Mouse (Mus musculus): ENCODE measurements at regions not wholly inside any gene's neighbourhood (a gene's known extent, or its start where the extent isn't known, plus 50 kb on each side); places are given as distances from the start of the nearest gene placed in this dataset.
A peak's percentile ranks its signal among the peaks of the same experiment; 100 is the strongest.

DNA sequence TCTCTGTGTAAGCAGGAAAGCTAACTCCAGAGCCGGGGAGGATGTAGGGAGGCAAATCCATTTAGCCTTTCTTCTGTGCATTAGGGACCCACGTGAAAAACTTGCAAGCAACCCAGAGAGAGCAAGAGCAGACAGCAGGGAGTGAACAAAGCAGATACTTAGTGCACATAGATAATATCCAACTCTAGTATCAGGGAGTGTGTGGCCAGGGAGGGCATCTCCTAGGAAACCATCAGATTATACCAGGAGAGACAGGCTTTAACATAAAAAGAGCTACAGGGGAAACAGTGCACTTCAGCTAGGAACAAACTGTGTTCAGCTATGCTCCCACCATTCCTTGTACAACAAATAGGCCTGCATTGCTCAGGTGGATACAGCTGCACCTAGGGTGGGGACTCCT lies 230.7 kb upstream of the Apob start:
- peaks cover 16% of the 10 kb centered on the region; the same call in 1 of the 2 replicates for H3K4me1 ChIP-seq (ENCODE audit: control insufficient read depth, insufficient read depth, low read length)
- H3K36me3 ChIP-seq (ENCODE audit: control insufficient read depth, insufficient read depth, low read length) = no peaks in the 10 kb centered on the region
- H3K27ac ChIP-seq (ENCODE audit: low read depth, low read length) = no peak overlapping the region
- H3K27me3 ChIP-seq (ENCODE audit: control insufficient read depth, insufficient read depth, low read length) = no peaks in the 10 kb centered on the region
- no peak overlapping the region for H3K4me2 ChIP-seq
- ATAC-seq (ENCODE audit: low FRiP score) = no peak
- H3K9me3 ChIP-seq (ENCODE audit: control insufficient read depth, low read length) = no peaks in the 10 kb centered on the region
- DNase-seq (ENCODE audit: low spot score, missing footprints) = no peak
- WGBS = 12% methylated on average over 2 of the region's 2 CpGs
- no peak overlapping the region for H3K9ac ChIP-seq (ENCODE audit: low read length)
- no peak overlapping the region for H3K4me3 ChIP-seq (ENCODE audit: low read depth, low read length)

DNA sequence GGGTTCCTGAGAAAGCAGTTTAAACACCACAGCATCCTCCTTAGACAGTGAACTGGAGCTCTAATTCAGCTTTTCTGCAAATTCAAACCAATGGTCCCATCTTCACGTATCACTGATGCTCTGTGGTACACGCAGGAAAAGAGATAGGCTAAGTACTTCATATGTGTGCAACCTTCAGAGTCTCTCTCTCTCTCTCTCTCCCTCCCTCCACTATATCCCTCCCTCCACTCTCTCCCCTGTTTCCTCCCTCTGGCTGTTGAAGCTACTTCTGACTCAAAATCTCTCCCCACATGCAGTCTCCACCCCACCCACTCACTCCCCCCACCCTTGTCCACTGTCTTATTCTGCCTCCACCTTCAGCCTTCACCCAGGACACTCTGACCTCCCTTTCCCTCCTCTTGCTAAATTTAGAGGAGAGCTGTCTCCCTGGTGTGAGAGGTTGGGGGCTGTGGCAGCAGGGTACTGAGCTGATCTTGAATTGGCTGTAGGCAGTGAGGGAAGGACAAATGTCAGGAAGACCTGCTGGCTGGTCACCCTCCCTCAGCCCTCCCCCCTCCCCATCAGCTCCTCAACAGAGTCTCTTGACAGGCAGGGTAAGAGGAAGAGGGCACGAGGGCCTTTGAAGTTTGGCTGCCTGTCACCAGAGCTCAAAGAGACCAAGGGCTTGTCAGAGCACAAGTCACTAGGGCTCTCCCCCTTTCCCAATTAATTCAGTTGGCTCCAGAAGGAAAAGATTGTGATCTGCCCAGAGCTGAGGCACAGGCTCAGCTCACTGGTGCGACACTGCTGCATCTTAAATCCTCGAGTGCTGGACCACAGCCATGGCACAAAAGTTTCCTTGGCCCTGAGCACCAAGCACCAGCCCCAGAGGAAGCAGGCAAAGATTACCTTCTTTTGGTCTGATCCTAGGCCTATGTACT lies 227.9 kb upstream of the Apob start:
- DNase-seq (ENCODE audit: low spot score, missing footprints) (peak; percentile 82), ATAC-seq (ENCODE audit: low FRiP score) (peak; percentile 89)
- H3K4me1 ChIP-seq (ENCODE audit: control insufficient read depth, insufficient read depth, low read length) = peaks cover 16% of the 10 kb centered on the region; the same call in 1 of the 2 replicates
- H3K9ac ChIP-seq (ENCODE audit: low read length) = no peak overlapping the region
- no peak overlapping the region for H3K4me3 ChIP-seq (ENCODE audit: low read depth, low read length)
- H3K36me3 ChIP-seq (ENCODE audit: control insufficient read depth, insufficient read depth, low read length) = no peaks in the 10 kb centered on the region
- no peaks in the 10 kb centered on the region for H3K9me3 ChIP-seq (ENCODE audit: control insufficient read depth, low read length)
- WGBS = 25% methylated on average over 5 of the region's 5 CpGs
- no peaks in the 10 kb centered on the region for H3K27me3 ChIP-seq (ENCODE audit: control insufficient read depth, insufficient read depth, low read length)
- H3K27ac ChIP-seq (ENCODE audit: low read depth, low read length) = no peak overlapping the region; the same call in 1 of the 2 replicates
- no peak overlapping the region for H3K4me2 ChIP-seq

DNA sequence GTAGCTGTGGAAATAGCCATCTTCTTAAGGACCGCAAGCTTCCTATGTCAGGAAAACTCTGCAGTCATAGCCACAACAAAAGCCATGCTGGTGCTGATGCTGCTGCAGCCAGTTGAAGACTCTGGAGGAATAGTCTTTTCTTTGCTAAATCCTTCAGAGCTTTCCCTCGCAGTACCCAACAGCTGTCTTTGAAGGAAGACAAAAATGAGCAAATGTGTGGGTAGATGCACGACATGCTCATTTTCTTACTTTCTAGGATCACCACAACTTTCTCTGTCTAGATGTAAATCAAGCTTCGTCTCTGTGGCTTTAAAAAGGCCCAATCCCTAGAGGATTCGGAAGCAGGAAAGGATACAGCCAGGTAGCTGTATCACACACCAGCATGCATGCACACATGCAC lies 222.6 kb upstream of the Apob start:
- no peaks in the 10 kb centered on the region for H3K36me3 ChIP-seq (ENCODE audit: control insufficient read depth, insufficient read depth, low read length)
- DNase-seq (ENCODE audit: low spot score, missing footprints) = no peak
- H3K4me3 ChIP-seq (ENCODE audit: low read depth, low read length) = no peak overlapping the region
- no peak overlapping the region for H3K4me2 ChIP-seq
- H3K4me1 ChIP-seq (ENCODE audit: control insufficient read depth, insufficient read depth, low read length) = peaks cover 3% of the 10 kb centered on the region; the same call in 1 of the 2 replicates
- WGBS = 86% methylated on average over 5 of the region's 5 CpGs
- no peak for ATAC-seq (ENCODE audit: low FRiP score)
- H3K27me3 ChIP-seq (ENCODE audit: control insufficient read depth, insufficient read depth, low read length) = no peaks in the 10 kb centered on the region
- H3K9me3 ChIP-seq (ENCODE audit: control insufficient read depth, low read length) = no peaks in the 10 kb centered on the region
- H3K27ac ChIP-seq (ENCODE audit: low read depth, low read length) = no peak overlapping the region
- H3K9ac ChIP-seq (ENCODE audit: low read length) = no peak overlapping the region

DNA sequence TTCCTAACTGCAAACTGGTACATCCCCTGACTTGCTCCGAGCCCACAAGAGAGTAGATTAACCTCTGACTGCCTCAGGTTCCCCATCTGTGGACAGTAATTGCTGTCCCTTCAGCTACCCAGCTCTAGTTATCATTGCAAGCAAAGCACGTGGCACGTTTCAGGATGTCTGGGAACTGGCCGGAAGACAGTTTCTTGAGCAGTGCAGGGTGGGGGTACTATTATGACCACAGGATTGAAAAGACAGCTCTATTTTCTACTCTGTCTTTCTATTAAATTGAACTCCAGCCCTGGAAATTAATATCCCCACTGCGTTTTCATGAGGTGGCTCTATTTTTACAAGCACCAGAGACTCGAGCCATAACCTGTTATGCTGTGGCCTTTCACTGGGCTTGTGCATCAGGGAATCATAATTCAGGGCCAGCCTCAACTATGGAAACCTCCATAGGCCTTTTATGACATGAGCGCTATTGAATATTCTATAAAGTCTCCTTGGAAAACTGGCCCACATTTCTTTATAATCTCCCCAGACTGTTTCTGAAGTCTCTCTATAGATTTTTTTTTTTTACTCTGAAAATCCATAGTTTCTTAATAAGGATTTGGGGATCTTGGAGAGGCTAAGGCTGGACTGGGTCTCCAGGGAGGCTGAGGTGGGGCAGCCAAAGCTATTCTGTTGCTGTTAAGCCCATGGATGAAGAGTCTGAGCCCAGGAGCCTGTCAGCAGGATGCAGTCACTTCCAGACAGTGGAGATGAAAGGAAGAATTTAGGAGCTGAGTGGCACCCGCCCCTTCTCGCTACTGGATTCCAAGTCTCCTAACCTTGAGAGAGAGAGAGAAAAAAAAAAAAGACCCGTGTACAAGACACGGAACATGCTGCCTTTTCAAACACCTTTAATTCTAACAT lies 212.4 kb upstream of the Apob start:
- H3K27ac ChIP-seq (ENCODE audit: low read depth, low read length) = no peak overlapping the region
- no peaks in the 10 kb centered on the region for H3K27me3 ChIP-seq (ENCODE audit: control insufficient read depth, insufficient read depth, low read length)
- H3K9me3 ChIP-seq (ENCODE audit: control insufficient read depth, low read length) = no peaks in the 10 kb centered on the region
- no peaks in the 10 kb centered on the region for H3K36me3 ChIP-seq (ENCODE audit: control insufficient read depth, insufficient read depth, low read length)
- H3K4me3 ChIP-seq (ENCODE audit: low read depth, low read length) = no peak overlapping the region
- ATAC-seq (ENCODE audit: low FRiP score) (no peak), DNase-seq (ENCODE audit: low spot score, missing footprints) (peak; percentile 71)
- 68% methylated on average over 11 of the region's 11 CpGs for WGBS
- H3K4me1 ChIP-seq (ENCODE audit: control insufficient read depth, insufficient read depth, low read length) = no peaks in the 10 kb centered on the region
- H3K4me2 ChIP-seq = no peak overlapping the region
- no peak overlapping the region for H3K9ac ChIP-seq (ENCODE audit: low read length)

DNA sequence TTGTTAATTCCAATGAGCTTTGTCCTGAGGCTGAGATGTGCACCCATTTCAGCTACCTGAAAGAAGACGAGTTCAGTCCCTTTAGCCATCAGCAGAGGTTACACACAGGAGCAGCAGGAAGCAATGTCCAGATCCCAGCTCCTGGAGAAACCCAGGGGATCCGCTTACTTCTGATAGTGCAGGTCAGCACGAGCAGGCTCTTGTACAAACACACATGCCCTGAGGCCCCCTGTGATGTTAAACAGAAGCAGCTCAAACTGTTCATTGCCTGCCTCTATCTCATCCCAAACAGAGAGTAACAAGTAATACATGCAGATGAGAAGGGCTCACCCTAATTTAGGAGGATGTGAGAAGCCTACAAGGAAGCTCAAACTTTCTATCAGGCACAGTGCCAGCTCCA lies 203.3 kb upstream of the Apob start:
- no peak overlapping the region for H3K4me3 ChIP-seq (ENCODE audit: low read depth, low read length)
- ATAC-seq (ENCODE audit: low FRiP score) (no peak), DNase-seq (ENCODE audit: low spot score, missing footprints) (no peak)
- H3K36me3 ChIP-seq (ENCODE audit: control insufficient read depth, insufficient read depth, low read length) = no peaks in the 10 kb centered on the region
- H3K9me3 ChIP-seq (ENCODE audit: control insufficient read depth, low read length) = no peaks in the 10 kb centered on the region
- 70% methylated on average over 3 of the region's 3 CpGs for WGBS
- H3K27ac ChIP-seq (ENCODE audit: low read depth, low read length) = no peak overlapping the region
- no peaks in the 10 kb centered on the region for H3K27me3 ChIP-seq (ENCODE audit: control insufficient read depth, insufficient read depth, low read length)
- no peaks in the 10 kb centered on the region; the same call in 1 of the 2 replicates for H3K4me1 ChIP-seq (ENCODE audit: control insufficient read depth, insufficient read depth, low read length)
- H3K9ac ChIP-seq (ENCODE audit: low read length) = no peak overlapping the region
- H3K4me2 ChIP-seq = no peak overlapping the region

DNA sequence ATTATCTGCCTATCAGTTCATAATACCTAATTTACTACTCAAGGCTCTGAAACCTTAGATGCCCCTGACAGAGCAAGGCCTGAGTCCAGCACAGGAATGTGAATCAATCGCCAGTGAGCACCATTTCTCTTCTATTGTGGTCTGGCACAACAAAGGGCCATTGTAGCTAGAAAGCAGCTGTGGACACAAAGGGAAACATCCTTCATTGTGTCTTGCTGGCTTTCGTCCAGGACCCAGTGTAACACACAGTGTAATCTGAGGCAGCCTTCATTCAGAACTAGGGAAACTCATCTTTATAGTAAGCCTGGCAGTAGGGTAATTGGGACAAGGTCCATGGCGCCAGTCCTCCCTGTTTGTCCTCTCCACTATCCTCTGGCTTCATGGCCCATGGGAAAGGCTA lies 201.1 kb upstream of the Apob start:
- no peaks in the 10 kb centered on the region for H3K27me3 ChIP-seq (ENCODE audit: control insufficient read depth, insufficient read depth, low read length)
- ATAC-seq (ENCODE audit: low FRiP score) (peak; percentile 40), DNase-seq (ENCODE audit: low spot score, missing footprints) (no peak)
- H3K4me2 ChIP-seq = no peak overlapping the region
- no peaks in the 10 kb centered on the region for H3K9me3 ChIP-seq (ENCODE audit: control insufficient read depth, low read length)
- H3K27ac ChIP-seq (ENCODE audit: low read depth, low read length) = no peak overlapping the region
- no peaks in the 10 kb centered on the region; the same call in 1 of the 2 replicates for H3K4me1 ChIP-seq (ENCODE audit: control insufficient read depth, insufficient read depth, low read length)
- H3K36me3 ChIP-seq (ENCODE audit: control insufficient read depth, insufficient read depth, low read length) = no peaks in the 10 kb centered on the region
- no peak overlapping the region for H3K4me3 ChIP-seq (ENCODE audit: low read depth, low read length)
- WGBS = 51% methylated on average over 3 of the region's 3 CpGs
- no peak overlapping the region for H3K9ac ChIP-seq (ENCODE audit: low read length)

DNA sequence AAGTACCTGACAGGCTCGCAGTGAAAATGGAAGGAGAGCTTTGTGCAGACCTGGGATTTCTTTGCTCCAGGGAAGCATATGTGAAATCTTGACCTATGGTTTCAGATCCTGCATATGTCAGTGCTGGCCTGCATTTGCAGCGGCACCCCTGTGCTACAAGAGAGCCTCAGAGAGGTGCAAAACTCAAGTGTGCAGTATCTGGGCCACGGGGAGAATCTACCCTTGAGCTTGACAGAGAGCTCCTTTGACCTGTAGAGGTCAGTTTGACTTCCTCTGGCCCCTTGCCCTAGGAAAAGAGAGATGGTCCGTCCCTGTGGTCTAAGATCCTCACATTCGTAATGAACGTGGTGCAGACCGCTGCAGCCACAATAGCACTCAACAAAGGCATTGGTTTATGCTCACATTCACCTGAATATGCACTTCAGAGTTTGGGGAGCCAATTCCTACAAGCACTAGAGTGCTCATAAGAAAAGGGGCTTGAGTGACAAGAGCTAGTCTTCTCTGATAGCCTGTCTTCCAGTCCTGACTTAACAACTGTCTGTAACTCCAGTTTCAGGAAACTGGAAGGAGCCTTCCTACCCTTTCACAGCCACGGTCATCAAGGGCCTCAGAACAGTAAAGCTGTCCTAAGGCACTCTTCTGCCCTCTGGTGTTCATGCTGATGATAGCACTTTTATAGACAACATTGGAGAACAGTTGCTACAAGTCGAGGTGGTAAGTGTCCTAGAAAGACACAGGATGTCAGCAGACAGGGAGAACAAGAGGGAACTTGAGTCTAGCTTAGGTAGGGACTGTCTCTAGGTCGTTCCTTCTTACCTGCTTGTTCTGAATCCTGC lies 200.0 kb upstream of the Apob start:
- ATAC-seq (ENCODE audit: low FRiP score) (peak; percentile 83), DNase-seq (ENCODE audit: low spot score, missing footprints) (peak; percentile 97)
- Histone ChIP-seq H3K9ac (ENCODE audit: low read length) (no peak overlapping the region), H3K4me1 (ENCODE audit: control insufficient read depth, insufficient read depth, low read length) (no peaks in the 10 kb centered on the region; the same call in 1 of the 2 replicates), H3K36me3 (ENCODE audit: control insufficient read depth, insufficient read depth, low read length) (no peaks in the 10 kb centered on the region), H3K27ac (ENCODE audit: low read depth, low read length) (no peak overlapping the region), H3K27me3 (ENCODE audit: control insufficient read depth, insufficient read depth, low read length) (no peaks in the 10 kb centered on the region), H3K9me3 (ENCODE audit: control insufficient read depth, low read length) (no peaks in the 10 kb centered on the region), H3K4me2 (no peak overlapping the region), H3K4me3 (ENCODE audit: low read depth, low read length) (no peak overlapping the region)
- WGBS = 57% methylated on average over 10 of the region's 10 CpGs

DNA sequence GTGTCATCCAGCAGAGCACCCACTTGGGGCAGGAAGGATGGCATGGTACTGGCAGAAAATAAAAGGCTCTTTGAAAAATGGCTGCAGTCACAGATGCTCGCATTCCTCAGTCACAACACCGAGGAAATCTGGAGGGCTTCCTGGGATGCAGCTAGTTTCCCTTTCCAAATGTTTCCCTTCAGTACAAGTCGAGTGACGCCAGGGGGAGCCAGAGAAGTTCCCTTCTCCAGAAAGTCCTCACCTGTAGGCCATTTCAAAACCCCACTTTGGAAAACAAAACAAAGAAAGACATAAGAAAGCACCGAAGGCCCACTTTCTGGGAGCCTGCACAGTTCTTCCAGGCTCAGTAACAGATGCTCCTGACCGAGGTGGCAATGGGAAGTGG lies 199.4 kb upstream of the Apob start:
- Histone ChIP-seq H3K4me3 (ENCODE audit: low read depth, low read length) (no peak overlapping the region), H3K36me3 (ENCODE audit: control insufficient read depth, insufficient read depth, low read length) (no peaks in the 10 kb centered on the region)

More for the DNA sequence above, 199.4 kb upstream of the Apob start:
- no peak overlapping the region for H3K27ac ChIP-seq (ENCODE audit: low read depth, low read length)
- no peak for DNase-seq (ENCODE audit: low spot score, missing footprints)
- H3K4me2 ChIP-seq = no peak overlapping the region
- peak; percentile 38 for ATAC-seq (ENCODE audit: low FRiP score)
- WGBS = 61% methylated on average over 6 of the region's 6 CpGs
- H3K9me3 ChIP-seq (ENCODE audit: control insufficient read depth, low read length) = no peaks in the 10 kb centered on the region
- no peak overlapping the region for H3K9ac ChIP-seq (ENCODE audit: low read length)
- H3K4me1 ChIP-seq (ENCODE audit: control insufficient read depth, insufficient read depth, low read length) = no peaks in the 10 kb centered on the region; the same call in 1 of the 2 replicates
- H3K27me3 ChIP-seq (ENCODE audit: control insufficient read depth, insufficient read depth, low read length) = no peaks in the 10 kb centered on the region

All from midbrain, embryonic 11.5 days (tissue).